Mouse (Mus musculus) kidney, adult 2 months (tissue): ENCODE results near the gene Igf1r.

Source experiments
- CTCF ChIP-seq: fragments of 200-500 bp; conservative IDR thresholded peaks from 2 replicates; pipeline ENCODE4 v1.5.1; 2011; ENCODE audit warnings: low read depth, mild to moderate bottlenecking, control low read depth, low read length, moderate library complexity, mixed read lengths; ENCODE audit not compliant: insufficient read depth, insufficient read length
- POLR2A ChIP-seq: fragments of 200-500 bp; IDR thresholded peaks from one replicate; pipeline ENCODE4 v1.6.1; 2011; ENCODE audit warnings: low read depth, low read length, control low read depth

DNA sequence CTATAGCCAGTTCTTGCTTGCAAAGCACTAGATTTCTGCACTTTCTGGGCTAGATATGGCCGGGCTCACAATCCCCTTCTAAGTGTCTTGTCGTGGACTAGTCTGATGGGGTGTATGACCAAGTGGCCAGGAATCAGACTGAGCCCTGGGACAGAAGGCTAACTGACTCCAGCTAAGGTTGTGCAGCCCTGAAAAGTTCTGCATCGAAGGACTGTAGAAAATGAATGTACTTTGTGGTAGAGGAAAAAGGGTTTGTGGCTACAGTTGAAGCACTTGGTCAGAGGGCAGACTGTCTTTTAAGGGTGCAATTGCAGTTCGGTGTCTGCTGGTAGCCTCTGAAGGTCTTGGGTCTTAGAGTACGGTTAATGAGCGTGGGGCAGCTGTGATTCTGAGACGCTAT lies 326.9 kb downstream of the Igf1r start:
- no peak for TF ChIP-seq CTCF
- TF ChIP-seq POLR2A = no peak
